Mouse (Mus musculus) frontal cortex, postnatal 25 days (tissue): ENCODE measurements around the gene Hck.
A peak's percentile ranks its signal among the peaks of the same experiment; 100 is the strongest.

ENCODE experiments used
- DNase-seq, 2 experiments: peaks; one replicate each; pipeline ENCODE4 v3.0.0; 2022; ENCODE audit warnings: low spot score in 2 of 2

Gene Hck

DNA sequence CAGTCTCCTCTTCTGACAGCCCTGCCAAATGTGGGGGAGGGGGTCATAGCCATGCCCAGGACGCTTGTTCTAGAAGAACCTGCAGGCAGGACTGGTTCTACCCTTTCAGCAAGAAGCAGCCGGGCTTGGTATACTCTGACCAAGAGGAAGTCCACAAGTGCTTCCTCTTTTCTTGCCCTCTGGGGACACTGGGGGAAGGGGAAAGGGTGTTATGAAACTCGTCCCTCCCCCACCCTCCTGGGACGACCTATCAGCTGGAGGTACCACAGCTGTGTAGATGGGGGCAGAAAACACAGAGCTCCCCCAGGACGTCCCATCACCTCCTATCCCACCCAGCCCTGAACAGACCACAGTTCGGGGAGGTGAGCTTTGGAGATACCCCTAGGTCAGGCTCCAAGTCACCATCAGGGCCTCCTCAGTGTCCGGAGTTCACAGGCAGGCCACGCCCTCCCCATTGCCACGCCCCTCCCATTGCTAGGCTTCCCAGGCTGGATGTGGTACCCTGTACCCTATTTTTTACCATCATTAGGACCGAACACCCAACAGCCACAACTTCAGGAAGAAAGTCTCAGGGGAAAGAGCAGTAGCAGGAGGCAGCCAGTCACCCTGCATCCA lies 17.6 kb upstream of the Hck start:
- no peak for DNase-seq

- no peak for DNase-seq
Observed at GRCm38 (mm10) chr2:153107046-153107766, 1.1 kb upstream of the Hck start.

- DNase-seq: no peak
Observed at GRCm38 (mm10) chr2:153107802-153108201, 466 bp upstream of the Hck start.

GRCm38 (mm10) chr2:153109596-153109995 lies 1.3 kb downstream of the Hck start:
- DNase-seq: no peak

DNA sequence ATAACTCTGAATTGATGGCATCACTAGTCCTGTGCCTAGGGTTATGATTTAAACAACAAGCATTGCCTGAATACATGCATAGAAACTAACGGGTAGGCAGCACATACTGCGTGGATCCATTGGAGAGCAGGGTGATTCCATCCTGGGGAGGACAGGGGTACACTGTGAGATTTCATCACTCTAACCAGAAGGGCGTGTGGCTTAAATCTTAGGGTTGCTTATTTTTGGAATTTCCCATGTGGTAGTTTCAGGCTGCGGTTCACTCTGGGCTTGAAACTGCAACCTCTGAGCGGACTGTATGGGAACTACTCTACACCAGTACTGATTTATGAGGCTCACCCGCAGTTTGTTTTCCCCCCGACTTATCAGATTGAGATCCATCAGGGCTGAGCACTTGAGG lies 3.0 kb downstream of the Hck start:
- no peak for DNase-seq

DNA sequence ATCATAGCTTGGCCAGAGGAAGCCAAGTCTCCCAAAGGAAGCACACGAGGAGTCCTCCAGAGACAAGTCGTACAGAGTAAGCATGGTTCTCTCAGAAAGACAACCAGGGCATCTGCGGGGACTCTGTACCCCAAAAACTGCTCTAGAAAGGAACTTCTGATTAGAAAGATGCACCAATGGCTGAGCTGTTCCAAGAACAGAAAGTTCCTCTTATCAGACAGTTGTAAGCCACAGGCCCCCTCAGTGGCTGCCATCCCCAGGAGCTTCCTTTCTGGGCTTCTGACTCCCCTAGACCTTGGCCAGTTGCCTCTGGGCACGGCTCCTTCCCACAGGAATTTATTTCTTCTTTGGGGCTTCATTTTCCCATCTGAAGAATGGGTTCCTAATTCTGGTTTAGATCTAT lies 7.4 kb downstream of the Hck start:
- no peak for DNase-seq

- no peak for DNase-seq
Observed at GRCm38 (mm10) chr2:153117051-153117486, 8.8 kb downstream of the Hck start.

- DNase-seq: no peak
Observed at GRCm38 (mm10) chr2:153119488-153119887, 11.2 kb downstream of the Hck start.

DNA sequence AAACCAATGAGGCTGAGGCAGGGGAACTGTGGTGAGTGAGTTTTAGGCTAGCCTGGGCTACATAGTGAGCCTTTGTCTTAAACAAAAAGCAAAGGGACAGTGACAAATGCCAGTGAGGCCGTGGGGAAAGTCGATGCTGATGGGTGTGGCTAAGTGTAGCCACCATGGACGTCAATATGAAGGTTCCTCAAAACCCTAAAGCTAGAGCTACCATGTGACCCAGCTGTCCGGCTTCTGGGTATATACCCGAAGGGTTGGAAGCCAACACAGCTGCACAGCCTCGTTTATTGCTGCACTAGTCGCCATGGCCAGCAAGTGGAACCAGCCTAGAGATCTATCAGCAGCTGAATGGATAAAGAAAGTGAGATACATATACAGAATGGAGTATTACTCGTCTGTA lies 11.9 kb downstream of the Hck start:
- no peak for DNase-seq

DNA sequence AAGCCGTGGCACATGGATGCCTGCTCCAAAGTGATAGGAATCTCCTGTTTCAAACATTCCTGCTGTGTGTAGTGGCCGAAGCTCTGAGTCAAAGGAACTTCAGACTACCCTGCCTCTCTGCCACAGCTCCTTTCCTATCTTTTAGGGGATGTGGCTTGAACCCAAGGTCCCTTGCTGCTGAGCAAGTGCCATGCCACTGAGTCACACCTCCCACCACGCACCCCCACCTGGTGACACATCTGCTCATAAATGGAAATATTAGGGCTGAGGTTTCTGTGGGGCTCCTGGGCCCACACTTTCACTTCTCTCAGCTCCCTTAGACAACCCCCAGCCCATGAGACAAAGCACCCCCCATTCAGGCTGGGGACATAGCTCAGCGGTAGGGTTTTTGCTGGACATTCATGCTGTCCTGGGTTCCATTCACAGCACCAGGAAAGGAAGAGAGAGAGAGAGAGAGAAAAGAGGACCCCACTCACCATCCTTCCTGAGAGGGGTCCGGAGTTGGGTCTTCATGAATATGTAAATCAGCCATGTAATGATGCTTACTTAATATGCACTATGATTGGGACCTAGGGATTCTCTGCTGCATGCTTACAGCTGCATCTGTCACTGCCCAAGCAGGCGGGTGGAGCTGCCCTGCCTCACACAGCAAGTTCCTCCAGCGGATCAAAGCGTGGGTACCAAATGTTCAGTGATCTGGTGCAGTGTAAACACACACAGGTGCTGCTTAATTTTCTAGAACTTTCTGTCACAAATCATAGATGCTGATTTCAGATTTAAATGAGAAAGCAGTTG lies 13.8 kb downstream of the Hck start:
- DNase-seq: no peak

DNA sequence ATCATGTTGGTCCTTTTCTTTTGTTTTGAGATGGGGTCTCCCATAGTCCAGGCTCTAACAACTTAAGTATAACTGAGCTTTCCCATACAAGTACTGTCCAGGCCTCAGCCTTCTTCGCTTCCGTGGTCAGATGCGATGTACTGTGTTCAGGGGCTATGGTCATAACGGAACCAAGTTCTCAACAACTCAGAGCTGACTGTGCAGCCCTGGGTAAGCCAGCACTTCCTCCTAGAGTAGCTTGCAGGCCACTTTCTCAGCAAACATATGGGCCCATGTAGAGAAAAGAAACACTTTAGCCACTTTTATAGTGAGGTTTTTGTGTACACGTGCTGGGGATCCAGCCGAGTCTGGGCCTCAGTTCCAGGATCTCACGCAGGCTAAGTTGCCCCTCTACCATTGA lies 14.4 kb downstream of the Hck start:
- DNase-seq: no peak

- no peak for DNase-seq
Observed at GRCm38 (mm10) chr2:153125875-153126274, 17.6 kb downstream of the Hck start.

GRCm38 (mm10) chr2:153131019-153131418 lies 22.8 kb downstream of the Hck start:
- DNase-seq: no peak

DNA sequence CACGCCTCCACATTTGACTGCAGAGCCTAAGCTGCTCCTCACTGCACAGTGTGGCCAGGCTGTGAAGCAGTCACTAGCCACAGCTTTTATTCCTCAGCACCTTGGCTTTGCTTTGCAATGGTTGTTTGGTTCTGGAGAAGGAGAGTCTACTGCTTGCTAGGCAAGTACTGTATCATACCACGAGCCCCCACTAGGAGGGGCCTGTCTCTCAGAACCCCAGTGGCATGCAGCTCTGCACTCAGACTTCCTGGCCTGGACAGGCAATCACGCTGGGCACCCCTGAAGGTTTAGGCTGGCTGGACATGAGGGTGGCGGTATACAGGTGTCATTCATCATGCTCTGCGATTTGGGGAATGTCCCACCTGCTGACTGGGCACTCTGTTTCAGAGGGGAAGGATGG lies 26.0 kb downstream of the Hck start:
- no peak for DNase-seq

DNA sequence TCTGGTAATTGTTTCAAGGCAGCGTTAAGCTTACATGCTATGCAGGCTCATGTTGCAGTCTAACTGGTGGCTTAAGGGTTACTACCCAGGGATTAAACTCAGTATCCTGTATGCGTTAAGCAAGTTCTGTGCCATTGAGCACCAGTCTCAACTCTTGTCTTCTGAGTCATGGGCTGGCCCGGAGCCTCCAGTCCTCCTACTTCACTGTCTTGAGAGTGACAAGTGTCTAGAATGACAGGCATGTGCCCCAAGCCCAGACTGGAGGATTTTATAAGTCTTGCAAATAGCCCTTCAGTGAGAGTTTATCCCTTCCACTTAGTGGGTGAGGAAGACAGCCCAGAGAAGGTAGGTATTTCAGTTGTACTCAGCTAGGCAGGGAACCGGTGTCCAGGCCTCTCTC lies 27.9 kb downstream of the Hck start:
- no peak for DNase-seq

GRCm38 (mm10) chr2:153139158-153139557 lies 30.9 kb downstream of the Hck start:
- no peak for DNase-seq

GRCm38 (mm10) chr2:153139996-153140613 lies 31.8 kb downstream of the Hck start:
- no peak for DNase-seq

- peak; percentile 28 to 32 for DNase-seq
Observed at GRCm38 (mm10) chr2:153142620-153143199, 34.4 kb downstream of the Hck start.

GRCm38 (mm10) chr2:153145346-153145745 lies 37.1 kb downstream of the Hck start:
- no peak for DNase-seq

DNA sequence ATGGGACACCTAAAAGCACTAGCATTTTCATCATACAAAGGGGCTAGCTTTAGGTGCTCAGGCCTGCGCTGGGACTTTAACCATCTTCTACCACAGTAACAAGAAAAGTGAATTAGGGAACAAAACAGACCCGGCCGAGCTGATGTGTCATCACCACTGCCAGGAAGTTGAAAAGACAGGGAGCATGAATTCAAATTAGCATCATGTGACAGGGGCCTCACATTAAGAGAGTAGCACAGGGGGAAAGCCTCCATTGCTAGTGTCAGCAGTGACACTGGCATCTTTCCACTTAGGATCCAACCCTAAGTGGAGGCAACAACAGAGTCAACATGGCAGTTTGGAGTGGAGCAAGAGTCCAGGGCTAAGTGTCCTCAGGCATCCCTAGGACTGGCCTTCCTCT lies 39.0 kb downstream of the Hck start:
- no peak for DNase-seq

DNA sequence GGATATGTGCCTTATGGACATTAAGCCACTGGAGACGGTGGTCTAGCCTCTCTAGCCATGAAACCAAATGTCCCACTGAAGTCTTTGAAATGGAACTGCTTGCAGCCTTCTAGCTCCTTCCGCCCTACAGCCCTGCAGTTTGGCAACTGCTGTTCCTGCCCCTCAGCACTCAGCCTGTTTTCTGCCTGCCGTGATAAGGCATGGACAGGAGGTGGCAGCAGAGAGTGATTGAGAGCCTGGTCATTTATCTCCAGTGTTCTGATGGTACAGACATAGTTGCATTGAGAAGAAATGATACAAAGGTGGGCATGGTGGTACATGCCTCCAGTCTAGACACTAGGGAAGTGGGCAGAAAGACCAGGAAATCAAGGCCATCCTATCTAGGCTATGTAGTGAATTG lies 39.4 kb downstream of the Hck start:
- DNase-seq: peak; percentile 30 to 70

DNA sequence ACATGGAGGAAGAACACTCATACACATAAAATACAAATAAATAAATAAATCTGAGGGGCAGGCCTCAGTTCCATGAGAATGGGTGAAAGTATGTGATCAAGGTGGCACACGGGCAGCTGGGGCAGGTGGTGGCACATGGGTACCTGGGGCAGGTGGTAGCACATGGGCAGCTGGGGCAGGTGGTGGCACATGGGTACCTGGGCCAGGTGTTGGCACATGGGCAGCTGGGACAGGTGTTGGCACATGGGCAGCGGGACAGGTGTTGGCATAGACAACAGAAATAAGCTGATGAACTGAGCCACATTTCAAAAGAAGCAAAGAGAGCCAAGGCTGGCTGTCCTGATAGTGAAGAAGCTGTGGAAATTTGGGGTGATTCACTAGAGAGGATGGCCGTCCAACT lies 41.5 kb downstream of the Hck start:
- DNase-seq: no peak
